Mouse (Mus musculus) spleen, postnatal 4 days (tissue): ENCODE data around the gene Ddx42.

Source experiments
- DNase-seq, 2 experiments: peaks; one replicate each; pipeline ENCODE4 v3.0.0; 2022; ENCODE audit warnings: low spot score in 2 of 2

The Ddx42 gene

DNA sequence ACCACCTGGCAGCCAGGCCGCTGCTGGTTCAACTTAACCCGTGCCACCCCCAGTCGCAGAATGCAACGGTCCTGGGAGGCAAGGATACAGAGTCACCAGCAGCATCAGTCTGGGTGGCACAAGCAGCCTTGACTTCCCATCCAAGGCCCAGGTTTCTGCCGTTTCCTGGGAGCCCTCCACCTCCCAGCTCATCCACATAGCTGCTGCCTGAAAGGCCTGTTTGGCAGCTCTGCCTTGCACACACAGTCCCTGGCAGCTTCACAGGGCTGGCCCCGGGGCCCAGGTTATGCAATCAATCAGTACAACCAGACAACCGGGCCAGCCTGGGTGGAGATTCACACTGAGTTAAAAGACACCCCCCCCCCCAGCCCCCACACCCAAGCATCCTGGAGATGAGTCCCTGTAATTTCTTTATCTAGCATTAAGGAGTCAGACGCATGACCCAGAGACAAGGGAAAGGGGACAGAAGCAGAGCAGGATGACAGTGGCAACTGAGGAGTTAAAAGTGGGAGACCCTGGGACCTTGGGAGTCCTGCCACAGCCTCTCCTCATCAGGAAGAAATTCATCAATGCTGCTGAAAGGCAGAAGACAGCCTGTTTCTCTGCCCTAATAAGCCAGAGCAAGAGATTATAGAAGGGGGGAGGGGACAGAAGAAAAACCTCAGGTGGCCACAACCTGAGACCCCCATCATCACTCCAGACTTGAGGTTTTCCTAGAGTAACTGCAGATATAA, 51.8 kb downstream of the Ddx42 start:
- DNase-seq, result no peak

DNA sequence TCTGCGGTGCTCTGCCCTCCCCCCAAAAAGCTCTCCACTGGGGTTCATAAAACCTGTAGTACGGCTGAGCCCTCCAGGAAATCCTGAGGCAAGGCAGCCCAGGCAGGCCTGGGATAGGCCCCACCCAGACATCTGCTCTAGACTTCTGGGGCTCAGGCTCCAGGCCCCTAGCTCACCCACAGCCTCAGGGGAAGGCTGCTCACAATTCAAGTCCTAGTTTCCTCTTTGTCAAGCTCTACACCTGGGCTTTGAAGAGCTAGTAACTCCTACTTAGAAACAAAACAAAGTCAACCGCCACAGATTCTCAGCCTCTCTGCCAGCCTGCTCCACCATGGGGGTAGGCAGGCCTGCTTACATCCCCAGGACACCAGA, 52.3 kb downstream of the Ddx42 start:
- no peak for DNase-seq

- peak in 1 of 2 experiments; percentile 63 for DNase-seq
Measured at GRCm38 (mm10) chr11:106271131-106271793, 54.5 kb downstream of the Ddx42 start.

DNA sequence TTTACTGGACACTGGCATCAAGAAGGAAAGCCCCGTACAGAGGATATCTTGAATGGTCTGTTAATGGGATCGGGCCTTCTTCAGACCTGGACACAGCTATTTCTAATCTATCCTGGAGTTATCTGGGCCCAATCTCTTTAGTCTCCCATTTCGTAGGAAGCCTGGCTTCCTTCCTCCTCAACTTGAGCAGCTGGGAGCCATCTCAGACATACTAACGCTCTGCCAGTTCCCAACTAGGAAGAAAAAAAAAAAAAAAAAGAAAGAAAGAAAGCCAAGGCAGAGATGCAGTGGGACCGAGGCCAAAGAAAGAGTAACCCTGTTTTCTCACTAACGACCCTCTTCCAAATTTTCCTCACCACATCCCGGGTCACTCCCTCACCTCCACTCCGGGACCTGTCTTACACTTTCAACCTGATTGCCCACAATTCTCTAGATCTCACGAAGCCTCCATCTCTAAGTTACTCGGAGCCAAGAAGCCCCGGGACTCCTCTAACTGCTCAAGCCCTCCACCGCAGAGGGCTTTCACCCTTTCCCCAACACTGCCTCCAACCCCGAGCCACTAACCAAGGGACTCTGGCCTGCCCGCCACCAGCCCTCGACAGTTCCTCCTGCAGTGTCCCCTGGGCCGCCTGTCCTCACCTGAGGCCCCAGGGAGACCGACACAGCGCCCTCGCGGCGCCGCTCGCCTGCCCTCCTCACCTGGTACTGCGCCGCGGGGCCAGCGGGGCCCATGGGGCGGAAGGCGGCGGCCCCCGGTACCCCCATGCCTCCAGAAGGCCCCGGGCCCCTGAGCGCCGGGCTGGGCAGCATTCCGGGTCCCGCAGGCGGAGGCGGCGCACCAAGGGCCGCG, 55.3 kb downstream of the Ddx42 start:
- peak; percentile 67 to 87 for DNase-seq

- peak; percentile 99 for DNase-seq
Measured at GRCm38 (mm10) chr11:106272644-106273310, 56.1 kb downstream of the Ddx42 start, which contains the start of gene Smarcd2. Smarcd2 (minus strand) TSS chr11:106272972.

DNA sequence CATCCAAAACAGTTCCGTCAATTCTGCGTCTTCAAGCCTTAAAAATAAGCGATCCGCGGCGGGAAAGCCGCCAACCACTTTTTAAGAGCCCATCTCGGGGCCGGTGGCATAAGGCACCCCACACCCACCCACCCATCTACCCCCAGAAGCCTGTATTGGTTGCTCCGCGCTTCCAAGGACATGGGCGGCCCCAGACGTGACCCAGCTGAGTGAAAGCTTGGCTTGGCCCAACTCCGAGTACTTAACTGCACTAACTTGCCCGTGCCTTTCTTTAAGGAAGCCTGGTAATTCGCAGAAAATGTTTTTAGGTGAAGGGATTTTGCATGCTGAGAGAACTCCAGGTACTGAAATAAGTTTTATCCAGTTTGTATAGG, 56.6 kb downstream of the Ddx42 start:
- DNase-seq, result no peak

DNA sequence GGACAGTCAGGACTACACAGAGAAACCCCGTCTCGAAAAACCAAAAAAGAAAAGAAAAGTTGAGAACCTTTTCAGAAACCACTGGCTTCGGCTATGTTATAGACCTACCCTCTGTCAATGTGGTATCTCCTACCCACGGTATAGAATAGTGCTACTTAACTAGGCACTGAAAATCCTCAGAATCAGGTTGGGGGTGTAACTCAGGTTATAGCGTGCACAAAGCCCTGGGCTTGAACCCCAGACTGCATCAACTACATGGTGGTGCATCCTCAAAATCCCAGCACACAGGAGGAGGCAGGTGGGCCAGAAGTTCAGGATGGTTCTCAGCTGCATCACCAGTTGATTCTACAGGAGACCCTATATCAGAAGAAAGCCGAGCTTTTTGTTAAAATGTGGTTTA, 57.1 kb downstream of the Ddx42 start:
- DNase-seq, result no peak

DNA sequence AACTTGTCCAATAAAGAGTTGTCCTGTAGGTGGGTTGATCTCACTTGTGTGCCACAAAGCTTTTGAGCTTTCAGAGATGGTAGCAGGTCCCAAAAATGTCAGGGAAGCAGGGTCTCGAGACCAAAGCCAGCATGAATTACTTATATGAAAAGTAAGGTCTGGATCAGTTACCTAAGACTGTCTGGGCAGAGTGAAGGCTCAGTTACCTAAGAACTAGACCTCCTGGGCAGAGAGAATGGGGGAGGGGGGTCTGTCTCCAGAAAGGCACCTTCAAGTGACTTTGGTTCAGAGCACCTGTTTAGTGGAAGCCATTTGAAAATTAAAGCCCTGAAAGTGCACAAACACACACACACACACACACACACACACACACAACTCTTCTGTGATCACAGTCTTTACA, 57.6 kb downstream of the Ddx42 start:
- no peak for DNase-seq

DNA sequence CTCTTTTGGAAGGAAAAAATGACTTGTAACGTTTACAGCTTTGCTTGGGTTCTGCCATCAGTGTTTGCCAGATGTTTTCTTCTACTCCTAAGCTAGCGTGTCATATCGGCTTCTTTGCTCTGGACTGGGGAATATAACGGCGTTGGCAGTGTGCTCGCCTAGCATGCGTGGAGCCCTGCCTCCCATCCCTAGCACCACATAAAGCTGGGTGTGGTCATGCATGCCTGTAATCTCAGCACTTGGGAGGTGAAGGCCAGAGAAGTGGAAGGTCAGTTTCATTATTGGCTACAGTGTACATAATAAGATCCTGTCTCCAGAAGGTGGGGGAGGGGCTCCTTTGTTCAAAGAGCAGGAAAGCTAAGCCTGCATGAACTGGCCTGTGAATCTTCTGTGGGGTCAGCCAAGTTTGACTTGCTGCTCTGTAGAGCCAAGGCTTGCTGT, 58.3 kb downstream of the Ddx42 start:
- DNase-seq, result no peak

- DNase-seq, result peak; percentile 91 to 97
Measured at GRCm38 (mm10) chr11:106276454-106276853, 59.7 kb downstream of the Ddx42 start, which contains the start of gene Tcam1. Tcam1 (plus strand) TSS chr11:106276672.

DNA sequence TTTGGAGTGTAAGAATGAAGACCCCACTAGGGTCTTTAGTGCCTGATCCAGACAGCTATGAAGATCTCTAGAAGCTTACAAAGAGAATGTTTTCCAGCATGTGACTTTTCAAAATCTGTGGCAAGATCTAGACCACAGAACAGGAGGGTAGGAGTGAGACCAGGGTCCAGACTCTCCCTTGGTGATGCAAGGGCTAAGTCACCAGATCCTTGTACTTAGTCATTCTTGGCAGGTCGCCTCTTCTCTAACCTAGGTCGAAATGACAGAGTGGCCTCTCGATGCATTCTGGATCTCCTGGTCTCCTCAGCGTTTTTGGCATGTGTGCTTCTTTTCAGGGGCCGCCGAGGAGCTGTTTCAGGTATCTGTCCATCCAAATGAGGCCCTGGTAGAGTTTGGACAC, 65.7 kb downstream of the Ddx42 start:
- DNase-seq, result no peak

DNA sequence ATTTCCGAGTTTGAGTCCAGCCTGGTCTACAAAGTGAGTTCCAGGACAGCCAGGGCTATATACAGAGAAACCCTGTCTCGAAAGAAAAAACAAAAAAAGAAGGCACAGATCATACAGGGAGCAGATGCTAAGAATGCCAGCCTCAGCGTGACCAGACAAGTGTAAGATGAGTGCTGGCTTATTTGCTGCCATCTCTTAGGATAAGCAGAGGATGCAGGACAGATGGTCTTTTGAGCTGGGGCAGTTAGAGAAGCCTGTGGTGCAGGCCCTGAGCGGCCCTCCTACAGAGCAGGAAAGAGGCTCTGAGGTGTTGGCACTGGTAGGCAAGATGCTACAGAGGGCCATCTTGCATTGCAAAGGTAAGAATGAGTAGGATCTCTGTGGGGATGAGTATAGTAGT, 66.6 kb downstream of the Ddx42 start:
- DNase-seq, result no peak

DNA sequence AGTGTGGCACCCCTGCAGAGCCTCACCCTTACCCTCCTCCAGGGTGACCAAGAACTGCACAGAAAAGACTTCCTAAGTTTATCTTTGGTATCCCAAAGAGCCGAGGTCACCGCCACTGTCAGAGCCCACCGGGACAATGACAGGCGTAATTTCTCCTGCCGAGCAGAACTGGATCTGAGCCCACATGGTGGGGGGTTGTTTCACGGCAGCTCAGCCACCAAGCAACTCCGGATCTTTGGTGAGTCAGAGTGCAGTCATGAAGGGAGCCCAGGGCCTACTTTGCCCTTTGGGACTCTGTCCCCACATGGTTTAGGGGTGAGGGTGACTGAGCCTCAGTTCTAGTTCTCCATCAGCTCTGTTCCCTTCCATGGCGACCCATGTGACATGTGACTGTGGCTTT, 67.4 kb downstream of the Ddx42 start:
- no peak for DNase-seq

DNA sequence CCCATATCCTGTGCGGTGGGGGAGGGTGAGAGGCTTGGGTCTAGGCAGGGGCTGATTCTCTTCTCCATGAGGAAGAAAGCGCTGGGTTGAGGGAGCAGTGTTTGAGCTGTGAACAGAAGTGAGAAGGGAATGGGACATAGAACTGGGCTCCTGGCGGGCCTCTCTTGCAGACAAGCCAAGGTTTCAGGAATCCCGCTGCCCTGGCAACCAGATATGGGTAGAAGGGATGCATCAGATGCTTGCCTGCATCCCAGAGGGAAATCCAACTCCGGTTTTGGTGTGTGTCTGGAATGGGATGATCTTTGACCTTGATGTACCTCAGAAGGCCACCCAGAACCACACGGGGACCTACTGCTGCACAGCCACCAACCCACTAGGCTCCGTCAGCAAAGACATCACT, 69.5 kb downstream of the Ddx42 start:
- DNase-seq, result no peak

GRCm38 (mm10) chr11:106286987-106287386, 70.3 kb downstream of the Ddx42 start:
- DNase-seq, result no peak

- DNase-seq, result peak; percentile 48 to 74
Measured at GRCm38 (mm10) chr11:106289369-106289768, 72.6 kb downstream of the Ddx42 start.

DNA sequence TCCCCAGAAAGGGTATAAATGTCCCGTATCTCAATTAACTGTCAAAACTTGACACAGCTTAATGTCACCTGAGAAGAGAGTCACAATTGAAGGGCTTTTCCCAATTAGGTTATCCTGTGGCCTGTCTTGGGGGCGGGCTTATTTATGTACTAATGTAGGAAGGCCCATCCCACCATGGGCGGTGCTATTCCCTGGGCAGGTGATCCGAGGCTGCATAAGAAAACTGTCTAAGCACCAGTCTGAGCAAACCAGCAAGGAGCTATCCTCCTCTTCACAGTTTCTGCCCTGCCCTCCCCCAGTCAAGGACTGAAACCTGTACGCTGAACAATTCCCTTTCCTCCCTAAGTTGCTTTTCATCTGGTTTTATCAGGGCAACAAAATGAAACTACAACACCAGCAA, 73.7 kb downstream of the Ddx42 start:
- no peak for DNase-seq

DNA sequence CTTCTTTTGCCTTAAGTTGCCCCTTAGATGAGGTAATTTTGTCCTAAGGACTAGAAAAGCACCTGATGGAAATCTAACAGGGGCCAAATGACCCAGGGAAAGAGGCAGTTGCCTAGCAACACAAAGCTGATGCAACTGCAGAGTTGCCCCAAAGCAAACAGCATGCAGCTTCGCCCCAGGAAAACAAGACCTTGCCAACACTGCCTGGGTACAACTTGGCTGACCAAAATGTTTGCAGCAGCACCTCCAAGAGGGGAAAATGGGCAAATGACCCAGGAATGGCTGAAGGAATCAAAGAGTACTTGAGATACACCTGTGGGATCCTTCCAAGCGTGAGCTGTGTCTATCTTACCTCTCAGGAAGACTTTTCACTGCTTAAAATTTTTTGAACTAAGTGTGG, 75.1 kb downstream of the Ddx42 start:
- DNase-seq, result no peak
